Mouse (Mus musculus) monocyte, adult 2 months (primary cell): ENCODE data around the gene Ccdc12.

ENCODE experiments used
- DNase-seq, 2 experiments: peaks; one replicate each; pipeline ENCODE4 v3.0.0; 2022; ENCODE audit warnings: low spot score in 2 of 2, low read depth in 1 of 2

The Ccdc12 gene

DNA sequence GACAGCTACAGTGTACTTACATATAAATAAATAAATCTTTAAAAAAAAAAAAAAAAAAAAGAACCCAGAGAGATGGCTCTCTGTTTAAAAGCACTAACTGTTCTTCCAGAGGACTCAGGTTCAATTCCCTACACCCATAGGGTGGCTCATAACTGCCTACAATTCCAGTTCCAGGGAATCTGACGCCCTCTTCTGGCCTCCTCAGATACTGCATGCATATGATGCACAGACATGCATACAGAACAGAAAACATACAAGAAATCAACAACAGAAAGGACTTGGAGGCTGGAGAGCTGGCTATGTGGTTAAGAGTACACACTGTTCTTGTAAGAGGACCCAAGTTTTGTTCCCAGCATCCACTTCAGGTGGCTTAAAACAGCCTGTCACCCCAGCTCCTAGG, 81.8 kb downstream of the Ccdc12 start:
- DNase-seq, result no peak

GRCm38 (mm10) chr9:110739961-110740360, 83.7 kb downstream of the Ccdc12 start:
- no peak for DNase-seq

DNA sequence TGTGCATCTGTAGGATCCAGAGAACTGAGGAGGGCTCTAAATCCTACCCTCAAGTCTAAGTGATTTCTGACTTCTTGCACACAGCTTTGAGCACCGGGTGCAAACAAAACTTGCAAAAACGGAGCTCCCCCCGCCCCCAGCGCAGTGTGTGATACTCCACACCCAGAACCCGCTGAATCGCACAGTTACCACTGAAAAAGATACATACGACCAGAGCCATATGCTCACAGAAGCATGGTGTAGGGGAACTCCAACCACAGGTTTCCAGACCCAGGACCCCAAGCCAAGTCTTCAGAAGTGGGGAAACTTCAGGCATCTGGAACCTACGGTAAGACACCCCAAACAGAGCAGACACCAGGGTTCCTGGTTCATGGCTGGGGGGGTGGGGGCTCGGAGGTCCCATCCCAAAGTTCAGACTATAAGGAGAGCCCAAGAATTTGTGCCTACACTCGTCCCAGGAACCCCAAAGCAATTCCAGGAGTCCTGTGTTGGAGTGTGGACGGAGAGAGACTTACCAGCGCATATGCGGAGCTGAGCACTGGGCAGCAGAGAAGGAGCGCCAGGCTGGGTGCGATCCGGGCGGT, 85.5 kb downstream of the Ccdc12 start, which contains the start of gene Myl3:
Myl3 (plus strand) TSS at position 151 of the 584 bp plus-strand sequence.
- DNase-seq, result no peak

DNA sequence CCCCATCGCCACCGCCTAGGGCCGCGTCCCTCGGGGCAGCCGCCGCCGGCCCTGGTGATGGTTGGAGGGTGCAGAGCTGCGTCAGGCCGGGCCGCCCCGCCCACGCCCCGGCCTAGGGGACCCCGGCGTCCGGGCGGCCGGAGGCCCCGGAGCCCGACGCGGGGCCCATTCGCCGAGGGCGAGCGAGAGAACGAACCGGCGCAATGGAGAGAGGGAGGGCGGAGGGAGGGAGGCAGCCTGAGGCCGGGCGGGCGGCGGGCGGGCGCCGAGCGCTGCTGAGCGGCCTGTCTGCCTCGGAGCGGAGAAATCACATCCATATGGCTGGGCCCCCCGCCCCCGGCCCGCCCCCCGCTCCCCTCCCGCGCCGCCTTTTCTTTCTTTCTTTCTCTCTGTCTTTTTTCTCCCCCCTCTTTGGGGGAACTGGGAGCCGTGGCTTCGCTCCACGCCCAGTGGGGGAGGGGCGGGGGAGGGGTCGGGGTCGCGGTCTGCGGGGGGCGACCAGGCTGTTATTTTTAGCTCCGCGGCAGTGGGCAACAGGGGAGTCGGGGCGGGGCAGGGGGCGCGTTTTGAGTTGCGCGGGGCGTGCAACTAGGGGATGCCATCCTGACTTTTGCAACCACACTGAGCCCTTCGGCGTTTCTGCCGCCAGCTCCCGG, 86.1 kb downstream of the Ccdc12 start:
- DNase-seq, result no peak

- DNase-seq, result no peak
These were observed 86.7 kb downstream of the Ccdc12 start for GRCm38 (mm10) chr9:110742951-110743455.

- DNase-seq, result no peak
These were observed 87.4 kb downstream of the Ccdc12 start for GRCm38 (mm10) chr9:110743456-110744323.

DNA sequence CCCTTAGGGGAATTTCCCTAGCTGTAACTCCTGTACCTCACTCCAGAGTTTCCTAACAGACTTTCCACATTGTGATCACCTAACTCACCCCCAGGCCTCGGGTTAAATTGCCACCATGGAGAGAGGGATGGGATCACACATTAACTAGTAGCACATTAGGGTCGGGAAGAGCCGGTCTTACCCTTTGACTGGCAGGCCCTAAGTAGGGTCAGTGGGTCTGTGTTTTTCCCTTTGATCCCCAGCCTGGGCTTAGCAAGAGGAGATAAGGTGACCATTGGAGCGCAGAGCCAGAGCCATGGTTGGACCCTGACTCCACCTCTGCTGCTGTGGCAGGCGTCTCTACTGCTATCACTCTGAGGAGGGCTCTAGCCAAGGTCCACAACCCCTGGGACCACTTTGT, 89.4 kb downstream of the Ccdc12 start:
- DNase-seq, result no peak

DNA sequence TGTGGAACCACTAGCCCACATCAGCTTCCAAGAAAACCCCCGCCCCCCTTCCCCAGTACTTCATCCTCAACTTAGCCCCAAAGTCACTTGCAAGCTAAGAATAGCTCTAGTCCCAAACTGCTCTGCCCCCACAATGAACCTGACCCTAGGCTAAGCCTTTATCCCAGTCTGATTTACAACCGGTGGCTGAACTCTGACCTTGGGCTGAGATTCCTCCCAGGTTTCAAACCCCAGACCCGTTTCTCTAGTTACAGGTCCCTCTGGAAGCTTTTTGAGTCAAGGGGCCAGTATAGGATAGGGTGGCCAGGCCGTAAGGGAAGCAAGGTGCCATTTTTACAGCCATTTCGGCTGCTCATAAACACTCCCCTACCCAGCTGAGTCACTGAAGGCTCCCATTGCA, 89.9 kb downstream of the Ccdc12 start:
- DNase-seq, result no peak

- no peak for DNase-seq
These were observed 90.7 kb downstream of the Ccdc12 start, which contains the start of gene Pth1r for GRCm38 (mm10) chr9:110746961-110747360. Gene Pth1r (minus strand): TSS chr9:110747145.

- no peak for DNase-seq
These were observed 92.1 kb downstream of the Ccdc12 start for GRCm38 (mm10) chr9:110748451-110748850.

DNA sequence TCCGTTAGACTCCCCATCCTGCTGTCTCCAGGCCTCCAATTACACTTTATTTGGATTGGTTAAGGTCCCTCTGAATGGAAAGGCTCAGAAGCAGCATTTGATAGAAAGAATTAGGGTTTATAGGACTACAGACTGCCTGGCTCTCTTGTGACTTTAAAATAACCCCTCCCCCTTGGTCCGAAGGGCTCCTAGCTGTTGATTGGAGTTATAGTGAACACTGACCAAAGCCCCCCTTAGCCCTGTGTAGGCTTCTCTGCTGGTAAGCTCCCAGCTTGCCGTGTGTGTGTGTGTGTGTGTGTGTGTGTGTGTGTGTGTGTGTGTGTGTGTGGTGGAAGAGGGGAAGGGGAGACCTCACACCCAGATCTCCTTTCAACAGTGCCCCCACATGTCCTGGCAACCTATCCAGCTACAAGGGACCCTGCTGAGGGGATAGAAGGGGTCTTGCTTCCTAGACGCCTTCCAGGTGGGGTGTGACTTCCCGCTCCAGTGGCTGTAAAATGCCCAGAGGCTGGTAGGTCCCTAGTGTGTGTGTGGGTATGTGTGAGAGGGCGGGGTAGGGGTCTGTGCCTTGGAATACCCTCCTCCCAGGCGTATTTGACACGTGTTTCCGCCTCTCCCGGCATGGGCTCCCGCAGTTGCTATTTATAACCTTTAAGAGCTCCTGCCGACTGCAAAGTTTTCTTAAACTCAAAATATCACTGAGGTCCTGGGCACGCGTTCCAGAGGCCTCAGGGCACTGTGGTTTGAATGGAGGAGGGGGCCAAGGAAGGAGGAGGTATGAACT, 94.3 kb downstream of the Ccdc12 start:
- no peak for DNase-seq

- no peak for DNase-seq
These were observed 95.1 kb downstream of the Ccdc12 start for GRCm38 (mm10) chr9:110751412-110751811.

DNA sequence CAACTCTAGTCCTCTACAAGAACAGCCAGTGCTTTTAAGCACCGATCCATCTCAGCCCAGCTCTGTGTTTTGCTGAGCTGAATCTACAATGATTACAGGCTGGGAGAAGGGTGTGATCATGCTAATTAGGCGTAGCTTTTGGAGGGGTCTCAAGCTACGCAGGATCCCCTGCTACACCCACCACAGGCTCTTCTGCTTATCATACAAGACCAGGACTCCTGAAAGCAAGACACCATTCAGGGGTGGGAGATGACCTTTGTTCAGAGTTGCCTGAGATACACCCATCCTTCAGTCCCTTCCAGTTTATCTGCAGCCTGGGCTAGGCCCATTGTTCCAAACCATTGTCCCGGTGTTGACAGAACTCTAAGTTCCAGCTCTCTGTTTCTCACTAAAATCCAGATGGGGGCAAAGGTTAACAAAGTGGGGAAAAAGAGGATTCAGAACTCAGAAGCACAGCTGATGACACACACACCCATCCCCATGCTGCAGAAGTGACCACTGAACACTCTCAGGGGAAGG, 96.7 kb downstream of the Ccdc12 start:
- DNase-seq, result no peak

GRCm38 (mm10) chr9:110753773-110754172, 97.5 kb downstream of the Ccdc12 start:
- no peak for DNase-seq

GRCm38 (mm10) chr9:110757816-110758215, 101.5 kb downstream of the Ccdc12 start:
- no peak for DNase-seq

DNA sequence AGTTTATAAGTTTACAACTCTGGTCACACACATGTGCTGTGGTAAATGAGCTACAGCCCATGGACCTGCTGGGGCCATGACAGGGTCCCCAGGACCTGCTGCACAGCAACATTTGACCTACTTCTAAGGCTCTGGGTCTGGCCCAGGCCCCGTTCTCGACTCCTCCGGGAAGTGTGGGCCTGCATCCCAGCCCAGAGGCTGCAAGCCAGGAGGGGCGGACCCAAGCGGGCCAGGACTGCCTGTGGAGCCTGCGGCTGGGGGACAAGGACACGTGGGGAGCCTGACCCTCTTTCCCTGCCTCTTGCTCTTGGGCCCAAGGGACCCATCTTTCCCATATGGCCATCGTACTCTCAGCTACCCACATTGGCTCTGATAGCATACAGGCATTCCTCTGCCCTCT, 102.3 kb downstream of the Ccdc12 start:
- no peak for DNase-seq

DNA sequence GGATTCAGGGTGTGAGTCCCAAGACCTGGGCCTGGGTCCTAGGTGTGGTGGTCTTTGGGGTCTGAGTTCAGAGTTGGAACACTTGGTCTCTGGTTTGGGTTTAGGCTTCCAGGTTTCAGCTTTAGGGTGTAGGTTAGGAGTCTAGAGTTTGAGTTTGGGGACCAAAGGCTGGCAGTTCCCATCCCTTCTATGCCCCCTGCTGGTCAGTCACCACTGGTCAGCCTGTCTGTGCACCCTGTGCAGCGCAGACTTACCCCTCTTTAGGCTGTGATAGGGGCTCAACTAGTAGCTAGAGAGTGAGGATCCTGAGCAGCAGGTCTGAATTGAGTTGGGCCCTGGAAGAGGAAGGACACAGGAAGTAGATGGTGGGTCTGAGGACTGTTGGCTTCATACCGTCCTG, 103.0 kb downstream of the Ccdc12 start:
- DNase-seq, result peak in 1 of 2 experiments; percentile 24

GRCm38 (mm10) chr9:110760886-110761285, 104.6 kb downstream of the Ccdc12 start:
- no peak for DNase-seq
